Mouse (Mus musculus): ENCODE results near the gene Lat2. TPM values are rescaled to one million over a fixed set of nuclear protein-coding genes. Genes with fewer than 3 reads are reported as not detected.

Lat2 gene
- total RNA-seq, 1 experiment, result 3.6 TPM

DNA sequence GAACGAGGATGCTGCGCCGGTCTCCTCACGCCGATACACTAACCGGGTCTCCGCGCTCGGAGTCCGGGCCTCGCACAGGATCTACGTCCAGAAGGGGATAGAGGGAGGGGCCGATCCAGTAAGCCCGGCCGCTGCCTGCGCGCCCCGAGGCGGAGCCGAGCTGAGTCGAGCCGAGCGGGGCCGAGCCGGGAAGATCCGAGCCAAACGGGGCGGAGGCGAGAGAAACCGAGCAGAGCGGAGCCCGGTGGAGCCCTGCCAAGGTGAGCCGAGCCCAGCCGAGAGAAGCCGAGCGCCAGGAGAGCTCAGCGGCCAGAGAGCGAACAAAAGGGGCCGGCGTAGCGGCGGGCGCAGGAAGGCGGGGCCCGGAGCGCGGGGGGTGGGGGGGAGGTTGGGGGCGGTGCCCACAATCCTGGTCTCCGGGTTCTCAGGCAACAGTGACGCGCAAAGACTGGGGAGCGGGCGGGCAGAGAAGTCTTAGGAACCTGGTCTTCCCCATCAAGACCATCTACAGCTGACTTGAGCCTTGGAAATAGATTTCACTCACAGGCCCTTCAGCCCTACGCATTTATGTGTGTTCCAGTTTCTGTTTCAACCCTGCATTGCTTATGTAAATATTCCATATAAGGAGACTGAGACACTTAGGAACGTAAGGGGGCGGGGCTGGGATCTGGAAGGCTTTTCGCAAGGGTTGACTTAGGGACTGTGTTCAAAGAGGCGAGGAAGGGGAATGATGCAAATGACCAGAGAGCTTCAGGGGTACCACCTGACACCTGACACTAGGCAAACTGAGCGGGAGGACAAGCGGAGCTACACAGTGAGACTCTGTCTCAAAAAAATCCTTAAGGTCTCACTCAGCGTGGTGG lies 62.5 kb downstream of the Lat2 start, which contains the start of gene Clip2:
Gene Clip2 (minus strand): TSS at position 325 of the 863 bp plus-strand sequence.
- Histone ChIP-seq H3K36me3 (ENCODE audit: control insufficient read depth, insufficient read depth, low read length, poor library complexity, severe bottlenecking) (no peaks in the 10 kb centered on the region), H3K4me1 (ENCODE audit: control insufficient read depth in 2 of 2, insufficient read depth in 2 of 2, low read length in 2 of 2, poor library complexity in 1 of 2) (peaks cover 8 to 20% of the 10 kb centered on the region in 2 experiments; a peak in 3 of 4 replicates), H3K9me3 (ENCODE audit: control insufficient read depth, insufficient read depth, low read depth, low read length) (no peaks in the 10 kb centered on the region), H3K27ac (ENCODE audit: insufficient read depth, low read depth, low read length, poor library complexity, severe bottlenecking) (no peak within 1 kb of the TSS), H3K9ac (ENCODE audit: insufficient read depth, low read depth, low read length, poor library complexity, severe bottlenecking) (peak within 1 kb of the TSS; percentile 80), H3K4me3 (ENCODE audit: insufficient read depth in 1 of 2, low read depth in 1 of 2, low read length in 2 of 2, poor library complexity in 1 of 2, severe bottlenecking in 1 of 2) (peak within 1 kb of the TSS; percentile 77 to 90)
- no peak for TF ChIP-seq CHD2 (IDR thresholded peaks at IDR 0.05; ENCODE audit: low read depth, low read length)
- TF ChIP-seq ZNF384 (IDR thresholded peaks at IDR 0.05; ENCODE audit: low read depth, low read length), result no peak
- TF ChIP-seq HCFC1 (IDR thresholded peaks at IDR 0.05; ENCODE audit: borderline replicate concordance, insufficient read depth, low read length), result 0 out of 2 replicates have a peak, but pooled peaks have one; percentile 21
- no peak for TF ChIP-seq MAFK (IDR thresholded peaks at IDR 0.05; ENCODE audit: insufficient read depth, low read depth, low read length)
- no peak for TF ChIP-seq ZC3H11A (IDR thresholded peaks at IDR 0.05; ENCODE audit: borderline replicate concordance, low read depth, low read length)
- peak; percentile 62 for DNase-seq (ENCODE audit: low read depth, low spot score)
- in situ Hi-C loops (cut with MboI; ENCODE audit: low sequenced_read_pairs in 2 of 2, unreplicated experiment in 2 of 2), result no loop called here

DNA sequence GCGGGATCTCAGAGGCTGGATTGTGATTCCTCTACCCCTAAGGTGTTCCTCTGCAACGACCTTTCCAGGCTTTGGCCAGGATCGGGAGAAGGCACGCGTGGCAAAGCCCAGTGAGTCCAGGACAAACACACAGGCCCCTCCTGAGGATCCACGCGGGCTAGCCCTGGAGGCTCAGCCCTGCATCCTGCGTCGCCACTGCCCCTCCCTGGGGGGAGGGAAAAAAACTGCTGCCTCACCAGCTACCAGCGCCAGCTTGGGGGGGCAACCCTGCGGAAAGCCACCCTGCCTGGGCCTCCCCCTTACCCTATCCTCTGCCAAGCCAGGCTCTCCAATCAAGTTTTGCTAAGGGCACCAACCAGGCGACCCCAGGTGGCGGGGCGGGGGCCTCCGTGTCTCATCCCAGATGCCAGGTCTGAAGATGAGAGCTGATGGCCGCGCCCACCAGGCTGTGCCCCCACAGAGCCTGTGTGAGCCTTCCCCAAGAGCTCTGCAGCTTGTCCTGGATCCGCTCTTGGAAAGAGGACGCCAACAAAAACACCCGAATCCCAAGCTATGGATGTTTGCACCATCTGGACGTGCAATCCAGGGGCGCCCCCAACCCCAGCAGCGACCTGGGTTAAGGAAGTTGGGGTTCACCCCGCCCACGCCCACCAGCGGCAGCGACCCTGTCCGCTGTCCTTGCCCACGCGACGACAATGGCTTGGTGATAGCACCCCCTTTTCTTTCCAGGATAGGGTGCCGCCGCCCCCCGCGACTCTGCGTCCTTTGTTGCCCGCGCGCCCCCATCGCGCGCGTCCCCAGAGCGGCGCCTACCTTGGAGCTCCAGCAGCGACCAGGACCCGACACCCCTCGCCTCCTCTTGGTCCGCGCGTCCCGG lies 63.4 kb downstream of the Lat2 start:
- Histone ChIP-seq H3K27ac (ENCODE audit: insufficient read depth, low read depth, low read length, poor library complexity, severe bottlenecking) (no peak overlapping the region), H3K9me3 (ENCODE audit: control insufficient read depth, insufficient read depth, low read depth, low read length) (no peaks in the 10 kb centered on the region), H3K4me3 (ENCODE audit: insufficient read depth in 1 of 2, low read depth in 1 of 2, low read length in 2 of 2, poor library complexity in 1 of 2, severe bottlenecking in 1 of 2) (peak overlapping the region; percentile 77 to 90), H3K4me1 (ENCODE audit: control insufficient read depth in 2 of 2, insufficient read depth in 2 of 2, low read length in 2 of 2, poor library complexity in 1 of 2) (peaks cover 7 to 18% of the 10 kb centered on the region in 2 experiments; a peak in 3 of 4 replicates), H3K9ac (ENCODE audit: insufficient read depth, low read depth, low read length, poor library complexity, severe bottlenecking) (peak overlapping the region; percentile 80), H3K36me3 (ENCODE audit: control insufficient read depth, insufficient read depth, low read length, poor library complexity, severe bottlenecking) (no peaks in the 10 kb centered on the region)
- TF ChIP-seq CHD2 (IDR thresholded peaks at IDR 0.05; ENCODE audit: low read depth, low read length) (no peak), ZNF384 (IDR thresholded peaks at IDR 0.05; ENCODE audit: low read depth, low read length) (no peak), HCFC1 (IDR thresholded peaks at IDR 0.05; ENCODE audit: borderline replicate concordance, insufficient read depth, low read length) (no peak)
- no peak for DNase-seq (ENCODE audit: low read depth, low spot score)
- in situ Hi-C loops (cut with MboI; ENCODE audit: low sequenced_read_pairs in 2 of 2, unreplicated experiment in 2 of 2), result no loop called here

DNA sequence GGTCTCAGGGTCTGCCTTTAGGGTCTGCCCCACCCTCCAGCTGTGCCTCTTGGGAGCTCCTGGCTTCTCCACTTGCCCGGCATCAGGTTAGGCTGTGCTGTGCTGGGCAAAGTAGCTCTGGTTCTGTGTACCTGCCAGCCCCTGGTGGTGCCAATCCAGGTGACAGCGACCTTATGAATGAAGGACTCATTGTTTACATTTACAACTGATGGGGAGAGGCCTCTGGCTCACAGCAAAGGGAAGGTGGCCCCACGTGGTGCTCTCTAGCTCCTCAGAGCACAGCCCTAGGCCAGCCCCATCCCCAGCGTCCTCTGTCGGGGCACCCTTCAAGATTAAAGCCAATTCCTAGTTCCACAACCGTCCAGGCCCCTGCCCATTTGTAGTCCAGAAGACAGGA lies 64.0 kb downstream of the Lat2 start:
- peaks cover 7 to 18% of the 10 kb centered on the region in 2 experiments; a peak in 3 of 4 replicates for H3K4me1 ChIP-seq (ENCODE audit: control insufficient read depth in 2 of 2, insufficient read depth in 2 of 2, low read length in 2 of 2, poor library complexity in 1 of 2)
- H3K27ac ChIP-seq (ENCODE audit: insufficient read depth, low read depth, low read length, poor library complexity, severe bottlenecking), result no peak overlapping the region
- H3K4me3 ChIP-seq (ENCODE audit: insufficient read depth in 1 of 2, low read depth in 1 of 2, low read length in 2 of 2, poor library complexity in 1 of 2, severe bottlenecking in 1 of 2), result peak overlapping the region; percentile 77 to 90
- no peak for TF ChIP-seq ZC3H11A (IDR thresholded peaks at IDR 0.05; ENCODE audit: borderline replicate concordance, low read depth, low read length)
- no peak for TF ChIP-seq HCFC1 (IDR thresholded peaks at IDR 0.05; ENCODE audit: borderline replicate concordance, insufficient read depth, low read length)
- no peak for TF ChIP-seq ZNF384 (IDR thresholded peaks at IDR 0.05; ENCODE audit: low read depth, low read length)
- no peak for TF ChIP-seq CHD2 (IDR thresholded peaks at IDR 0.05; ENCODE audit: low read depth, low read length)
- no peak for TF ChIP-seq MAFK (IDR thresholded peaks at IDR 0.05; ENCODE audit: insufficient read depth, low read depth, low read length)
- no peaks in the 10 kb centered on the region for H3K9me3 ChIP-seq (ENCODE audit: control insufficient read depth, insufficient read depth, low read depth, low read length)
- no peak for DNase-seq (ENCODE audit: low read depth, low spot score)
- in situ Hi-C loops (cut with MboI; ENCODE audit: low sequenced_read_pairs in 2 of 2, unreplicated experiment in 2 of 2), result no loop called here
- no peak overlapping the region for H3K9ac ChIP-seq (ENCODE audit: insufficient read depth, low read depth, low read length, poor library complexity, severe bottlenecking)
- H3K36me3 ChIP-seq (ENCODE audit: control insufficient read depth, insufficient read depth, low read length, poor library complexity, severe bottlenecking), result no peaks in the 10 kb centered on the region

Other genes with a start within 250 kb of the Lat2 start
- gene Gtf2ird1, start 158.3 kb downstream of the Lat2 start, total RNA-seq (2012; rRNA removed), result 63.5 and 118 TPM in 2 replicates
- 7.9 and 10.5 TPM in 2 replicates for gene Clip2, start 62.6 kb downstream of the Lat2 start, total RNA-seq (2012; rRNA removed)
- gene Syna, start 54.9 kb downstream of the Lat2 start, total RNA-seq (2012; rRNA removed), result 0.16 and 0.18 TPM in 2 replicates
- 165 and 168 TPM in 2 replicates for gene Rfc2, start 33.7 kb downstream of the Lat2 start, total RNA-seq (2012; rRNA removed)
- 263 and 322 TPM in 2 replicates for gene Eif4h, start 24.5 kb upstream of the Lat2 start, total RNA-seq (2012; rRNA removed)
- gene Limk1, start 73.6 kb upstream of the Lat2 start, total RNA-seq (2012; rRNA removed), result 14.0 and 15.9 TPM in 2 replicates
- 0.85 and 0.98 TPM in 2 replicates for gene Eln, start 132.3 kb upstream of the Lat2 start, total RNA-seq (2012; rRNA removed)

All from ES-E14 (cell line).